Mouse (Mus musculus): ENCODE results near the gene Fam171a2. TPM values are rescaled to one million over a fixed set of nuclear protein-coding genes. Genes with fewer than 3 reads are reported as not detected.

The Fam171a2 gene
- 1 to 10 TPM; 5.8 to 6.1 TPM for total RNA-seq (2021)
- long read RNA-seq, experiment 1, partial matches to known transcripts = 0 of 5 reads
- long read RNA-seq, experiment 1, other reads (novel, unspliced or antisense) = 4 of 5 reads
- long read RNA-seq, experiment 2, partial matches to known transcripts = 0 of 7 reads
- long read RNA-seq, experiment 2, other reads (novel, unspliced or antisense) = 4 of 7 reads

GRCm38 (mm10) chr11:102447497-102447896 lies at the start of gene Fam171a2:
Fam171a2 (minus strand) TSS chr11:102447682.
- DNase-seq = peak; percentile 79 to 90

- no peak for DNase-seq
Measured at GRCm38 (mm10) chr11:102496732-102497131, 49.2 kb upstream of the Fam171a2 start.

- no peak for DNase-seq
Measured at GRCm38 (mm10) chr11:102496206-102496605, 48.7 kb upstream of the Fam171a2 start.

GRCm38 (mm10) chr11:102495742-102496141 lies 48.3 kb upstream of the Fam171a2 start:
- DNase-seq = no peak

GRCm38 (mm10) chr11:102495114-102495513 lies 47.6 kb upstream of the Fam171a2 start:
- no peak for DNase-seq

- DNase-seq = no peak
Measured at GRCm38 (mm10) chr11:102494063-102494650, 46.7 kb upstream of the Fam171a2 start.

GRCm38 (mm10) chr11:102493241-102493640 lies 45.8 kb upstream of the Fam171a2 start:
- no peak for DNase-seq

GRCm38 (mm10) chr11:102487901-102488300 lies 40.4 kb upstream of the Fam171a2 start:
- DNase-seq = no peak

- DNase-seq = peak; percentile 27 to 67
Measured at GRCm38 (mm10) chr11:102486733-102487386, 39.4 kb upstream of the Fam171a2 start.

GRCm38 (mm10) chr11:102481779-102482178 lies 34.3 kb upstream of the Fam171a2 start:
- no peak for DNase-seq

GRCm38 (mm10) chr11:102480897-102481296 lies 33.4 kb upstream of the Fam171a2 start:
- no peak for DNase-seq

- no peak for DNase-seq
Measured at GRCm38 (mm10) chr11:102480111-102480510, 32.6 kb upstream of the Fam171a2 start.

GRCm38 (mm10) chr11:102479581-102479980 lies 32.1 kb upstream of the Fam171a2 start:
- DNase-seq = no peak

GRCm38 (mm10) chr11:102478671-102479070 lies 31.2 kb upstream of the Fam171a2 start:
- no peak for DNase-seq

GRCm38 (mm10) chr11:102475027-102475426 lies 27.5 kb upstream of the Fam171a2 start:
- DNase-seq = no peak

- DNase-seq = no peak
Measured at GRCm38 (mm10) chr11:102469648-102470357, 22.3 kb upstream of the Fam171a2 start, which contains the start of gene Itga2b. Itga2b (minus strand) TSS chr11:102470122.

GRCm38 (mm10) chr11:102467041-102467631 lies 19.7 kb upstream of the Fam171a2 start:
- DNase-seq = peak; percentile 99 to 100

- peak; percentile 83 to 84 for DNase-seq
Measured at GRCm38 (mm10) chr11:102465713-102466436, 18.4 kb upstream of the Fam171a2 start.

GRCm38 (mm10) chr11:102464901-102465300 lies 17.4 kb upstream of the Fam171a2 start:
- DNase-seq = no peak

GRCm38 (mm10) chr11:102461764-102462163 lies 14.3 kb upstream of the Fam171a2 start:
- DNase-seq = no peak

GRCm38 (mm10) chr11:102460541-102460940 lies 13.1 kb upstream of the Fam171a2 start:
- DNase-seq = no peak
